Mouse (Mus musculus): ENCODE results near the gene Ankfy1.

DNA sequence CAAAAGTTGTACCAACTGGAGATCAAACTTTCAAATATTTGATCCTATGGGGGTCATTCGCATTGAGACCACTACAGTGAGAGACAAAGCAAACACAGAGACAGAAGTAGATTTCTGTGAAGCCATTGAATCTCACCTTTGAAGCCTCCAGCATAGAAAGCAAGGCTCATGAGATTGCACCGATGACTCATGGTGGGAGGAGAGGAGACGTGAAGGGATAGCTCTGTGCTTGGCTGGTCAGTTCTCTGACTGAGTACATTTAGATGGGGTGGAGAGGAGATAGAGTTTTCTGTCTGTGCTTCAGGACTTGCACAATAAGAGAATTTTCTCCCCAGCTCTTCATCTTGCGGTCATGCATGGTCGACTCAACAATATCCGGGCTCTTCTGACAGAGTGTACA lies 69.8 kb downstream of the Ankfy1 start:
- TF ChIP-seq CTCF (IDR thresholded peaks at IDR 0.05; ENCODE audit: low read depth) (no peak), EP300 (IDR thresholded peaks at IDR 0.05; ENCODE audit: low read depth) (no peak)
